Mouse (Mus musculus): ENCODE measurements around the gene Ikzf5.
"Not testable (repeated sequence)": the region's sequence is repeated elsewhere in the genome, so short reads cannot be mapped to it uniquely, and the experiment has no call there.

GRCm38 (mm10) chr7:131416742-131417141 is 6.4 kb upstream of the Ikzf5 start:
- not testable (repeated sequence) for TF ChIP-seq POLR2A (IDR thresholded peaks at IDR 0.05; ENCODE audit: low read depth, low read length); CTCF (IDR thresholded peaks at IDR 0.05; ENCODE audit: borderline replicate concordance, insufficient read depth, low read length)

Data from embryonic fibroblast, embryonic 13.5 days (primary cell).